Mouse (Mus musculus) bone marrow, adult 2 months (tissue): Measurements from ENCODE around the gene Tbc1d17.

ENCODE experiments used
- CTCF ChIP-seq: fragments of 200-500 bp; IDR thresholded peaks from 2 replicates; pipeline ENCODE4 v1.5.1; 2011; ENCODE audit warnings: low read length, control low read depth; ENCODE audit not compliant: control insufficient read depth, insufficient read depth
- POLR2A ChIP-seq: fragments of 200-500 bp; IDR thresholded peaks from 2 replicates; pipeline ENCODE4 v1.6.1; 2011; ENCODE audit warnings: low read depth, mild to moderate bottlenecking, control low read depth, low read length, borderline replicate concordance; ENCODE audit not compliant: control insufficient read depth

DNA sequence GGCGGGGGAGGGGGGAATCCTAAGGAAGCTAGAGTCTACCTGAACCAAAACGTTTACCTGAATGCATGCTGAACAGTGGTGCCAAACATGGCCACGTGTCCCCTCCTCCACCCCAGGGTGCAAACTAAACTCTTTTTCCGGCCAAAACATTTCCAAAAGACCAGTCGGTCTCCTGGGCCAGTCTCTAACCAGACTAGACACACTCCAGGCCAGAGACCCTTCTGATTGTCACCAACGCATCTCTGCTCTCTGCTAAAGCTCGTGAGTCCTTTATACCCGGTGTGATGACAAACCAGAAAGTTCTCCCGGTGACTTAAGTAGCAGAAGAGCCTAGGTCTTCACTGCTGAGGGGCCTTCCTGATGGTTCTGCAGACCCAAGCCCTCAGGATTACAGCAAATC is 18.9 kb upstream of the Tbc1d17 start:
- TF ChIP-seq CTCF (no peak), POLR2A (no peak)
